Mouse (Mus musculus): Measurements from ENCODE around the gene Pld4. TPM values are rescaled to one million over a fixed set of nuclear protein-coding genes. Genes with fewer than 3 reads are reported as not detected.
"Not testable (repeated sequence)": the region's sequence is repeated elsewhere in the genome, so short reads cannot be mapped to it uniquely, and the experiment has no call there.

Pld4 gene
- polyA plus RNA-seq, 1 experiment from 2014 or later: 13.0 TPM

DNA sequence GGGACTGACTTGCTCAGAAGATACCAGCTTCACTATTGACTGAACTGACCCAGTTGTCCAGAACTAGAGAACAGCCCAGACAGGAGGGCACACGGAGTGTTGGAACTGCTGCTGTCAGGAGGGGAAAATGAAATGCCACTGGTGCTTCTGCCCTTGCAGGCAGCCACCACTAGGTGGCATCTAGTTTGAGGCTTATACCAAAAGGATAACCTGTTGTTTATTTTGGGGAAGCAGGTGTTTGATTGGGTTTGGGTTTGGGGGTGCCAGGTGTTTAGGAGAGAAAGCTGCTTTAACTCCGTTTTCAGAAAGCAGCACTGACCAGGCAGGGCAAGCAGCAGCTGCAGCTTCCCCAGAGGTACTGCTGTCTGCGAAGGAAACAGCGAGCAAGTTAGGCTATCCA is 55.8 kb downstream of the Pld4 start:
- DNase-seq (ENCODE audit: low spot score): peak; percentile 65
- H3K9ac ChIP-seq (ENCODE audit: low read length): no peak overlapping the region
- no peaks in the 10 kb centered on the region for H3K27me3 ChIP-seq (replicated peaks; ENCODE audit: control insufficient read depth, insufficient read depth, low read length)
- no peak overlapping the region for H3K4me2 ChIP-seq (ENCODE audit: low read length)
- WGBS: 53% methylated on average over 4 of the region's 4 CpGs
- no peak overlapping the region for H3K4me3 ChIP-seq (ENCODE audit: low read depth, low read length)
- H3K36me3 ChIP-seq (ENCODE audit: control insufficient read depth, insufficient read depth, low read length): peaks cover 65% of the 10 kb centered on the region
- H3K4me1 ChIP-seq (replicated peaks; ENCODE audit: control insufficient read depth, insufficient read depth, low read length): 0 out of 2 replicates have a peak, but pooled peaks cover 2% of the 10 kb centered on the region
- H3K27ac ChIP-seq (ENCODE audit: low read depth): no peak overlapping the region
- H3K9me3 ChIP-seq (ENCODE audit: control insufficient read depth, low read length): no peaks in the 10 kb centered on the region
- ATAC-seq (replicated peaks; ENCODE audit: low FRiP score, low TSS enrichment, low read depth): 0 out of 2 replicates have a peak, but pooled peaks have one; percentile 29

GRCm38 (mm10) chr12:112816866-112817265 is 56.4 kb downstream of the Pld4 start:
- H3K27me3 ChIP-seq (replicated peaks; ENCODE audit: control insufficient read depth, insufficient read depth, low read length); H3K4me1 ChIP-seq (replicated peaks; ENCODE audit: control insufficient read depth, insufficient read depth, low read length); H3K27ac ChIP-seq (ENCODE audit: low read depth); H3K4me2 ChIP-seq (ENCODE audit: low read length); H3K4me3 ChIP-seq (ENCODE audit: low read depth, low read length); H3K9me3 ChIP-seq (ENCODE audit: control insufficient read depth, low read length); ATAC-seq (replicated peaks; ENCODE audit: low FRiP score, low TSS enrichment, low read depth); DNase-seq (ENCODE audit: low spot score); H3K9ac ChIP-seq (ENCODE audit: low read length): not testable (repeated sequence)
- WGBS: 83% methylated on average over 7 of the region's 7 CpGs
- H3K36me3 ChIP-seq (ENCODE audit: control insufficient read depth, insufficient read depth, low read length): peaks cover 71% of the 10 kb centered on the region

Small RNA genes within 50 kb of the gene (microRNA-seq; reads per million reads assigned to microRNA genes)
- gene Mir6940: 0.68 reads per million

Other genes with a start within 250 kb of the Pld4 start
- 3.1 and 3.3 TPM in 2 replicates for gene Tmem179, start 243.9 kb upstream of the Pld4 start, polyA plus RNA-seq (2014; fragmentation: Nextera tagmentation; extraction: Ambion mirVana)
- gene Inf2, start 171.9 kb upstream of the Pld4 start, polyA plus RNA-seq (2014; fragmentation: Nextera tagmentation; extraction: Ambion mirVana): 4.3 and 4.6 TPM in 2 replicates
- 1.8 and 2.0 TPM in 2 replicates for gene Adssl1, start 140.6 kb upstream of the Pld4 start, polyA plus RNA-seq (2014; fragmentation: Nextera tagmentation; extraction: Ambion mirVana)
- gene Siva1, start 116.0 kb upstream of the Pld4 start, polyA plus RNA-seq (2014; fragmentation: Nextera tagmentation; extraction: Ambion mirVana): 315 and 324 TPM in 2 replicates
- gene Akt1, start 85.8 kb upstream of the Pld4 start, polyA plus RNA-seq (2014; fragmentation: Nextera tagmentation; extraction: Ambion mirVana): 56.2 and 58.8 TPM in 2 replicates
- gene Zbtb42, start 81.8 kb upstream of the Pld4 start, polyA plus RNA-seq (2014; fragmentation: Nextera tagmentation; extraction: Ambion mirVana): 9.4 and 9.8 TPM in 2 replicates
- gene Cep170b, start 40.2 kb upstream of the Pld4 start, polyA plus RNA-seq (2014; fragmentation: Nextera tagmentation; extraction: Ambion mirVana): 15.9 and 18.3 TPM in 2 replicates
- gene Ahnak2, start 42.0 kb downstream of the Pld4 start, polyA plus RNA-seq (2014; fragmentation: Nextera tagmentation; extraction: Ambion mirVana): 2.9 and 3.1 TPM in 2 replicates
- 4.3 and 7.0 TPM in 2 replicates for gene Clba1, start 48.3 kb downstream of the Pld4 start, polyA plus RNA-seq (2014; fragmentation: Nextera tagmentation; extraction: Ambion mirVana)
- gene Cdca4, start 68.8 kb downstream of the Pld4 start, polyA plus RNA-seq (2014; fragmentation: Nextera tagmentation; extraction: Ambion mirVana): 116 and 126 TPM in 2 replicates
- 0.42 and 0.50 TPM in 2 replicates for gene Gpr132, start 107.6 kb downstream of the Pld4 start, polyA plus RNA-seq (2014; fragmentation: Nextera tagmentation; extraction: Ambion mirVana)
- 4.1 and 4.4 TPM in 2 replicates for gene Jag2, start 169.1 kb downstream of the Pld4 start, polyA plus RNA-seq (2014; fragmentation: Nextera tagmentation; extraction: Ambion mirVana)
- gene Nudt14, start 181.5 kb downstream of the Pld4 start, polyA plus RNA-seq (2014; fragmentation: Nextera tagmentation; extraction: Ambion mirVana): 102 and 105 TPM in 2 replicates
- gene Btbd6, start 215.8 kb downstream of the Pld4 start, polyA plus RNA-seq (2014; fragmentation: Nextera tagmentation; extraction: Ambion mirVana): 21.7 and 23.2 TPM in 2 replicates
- gene Brf1, start 240.0 kb downstream of the Pld4 start, polyA plus RNA-seq (2014; fragmentation: Nextera tagmentation; extraction: Ambion mirVana): 53.8 and 55.8 TPM in 2 replicates

Data from intestine, embryonic 14.5 days (tissue).